Mouse (Mus musculus) kidney, embryonic 16.5 days (tissue): ENCODE results near the gene Gzf1. TPM values are rescaled to one million over a fixed set of nuclear protein-coding genes. Genes with fewer than 3 reads are reported as not detected.

Experiments
- ATAC-seq: fragments of 200-750 bp; cut with Nextera tagmentation; 2 replicates; pipeline ENCODE4 v1.8.0; 2017; ENCODE audit warnings: moderate TSS enrichment; ENCODE audit not compliant: low FRiP score, low TSS enrichment
- H3K27ac ChIP-seq: fragments of 300-500 bp; sonication (generic); 2 replicates; pipeline ENCODE4 v1.5.1; 2014; ENCODE audit warnings: low read length
- H3K27me3 ChIP-seq: fragments of 300-500 bp; sonication (generic); 2 replicates; pipeline ENCODE4 v1.6.1; 2014; ENCODE audit warnings: low read length, control low read depth, mixed read lengths; ENCODE audit not compliant: insufficient read depth
- H3K36me3 ChIP-seq: fragments of 300-500 bp; sonication (generic); 2 replicates; pipeline ENCODE4 v1.6.1; 2014; ENCODE audit warnings: low read length, control low read depth, mixed read lengths; ENCODE audit not compliant: insufficient read depth
- H3K4me1 ChIP-seq: fragments of 300-500 bp; sonication (generic); 2 replicates; pipeline ENCODE4 v1.6.1; 2014; ENCODE audit warnings: low read length, control low read depth, mixed read lengths; ENCODE audit not compliant: insufficient read depth
- H3K4me2 ChIP-seq: fragments of 300-500 bp; sonication (generic); replicated peaks from 2 replicates; pipeline ENCODE4 v1.6.1; 2014; ENCODE audit warnings: low read depth, low read length
- H3K4me3 ChIP-seq: fragments of 300-500 bp; sonication (generic); 2 replicates; pipeline ENCODE4 v1.5.1; 2014; ENCODE audit warnings: mild to moderate bottlenecking, low read length
- H3K9ac ChIP-seq: fragments of 300-500 bp; sonication (generic); replicated peaks from 2 replicates; pipeline ENCODE4 v1.6.1; 2014; ENCODE audit warnings: low read length
- H3K9me3 ChIP-seq: fragments of 300-500 bp; sonication (generic); 2 replicates; pipeline ENCODE4 v1.6.1; 2016; ENCODE audit warnings: low read length, control low read depth
- WGBS: fragments of 180-500 bp; shearing (Covaris S2); extraction: QIAGEN DNeasy Blood & Tissue Kit; methylation state at CpG from one replicate; pipeline ENCODE4 v1.1.7; 2014; 5-methylcytosine and 5-hydroxymethylcytosine counted together
- polyA plus RNA-seq: library from polyadenylated mRNA; unstranded; fragments of >200 nt; fragmentation: Nextera tagmentation; extraction: Ambion mirVana; gene quantifications from 2 replicates; pipeline ENCODE4 v1.2.1, GENCODE M21; 2015

The Gzf1 gene
- polyA plus RNA-seq, result 25.2 and 25.7 TPM in 2 replicates

GRCm38 (mm10) chr2:148680775-148681291 lies at the start of gene Gzf1:
Gene Gzf1, plus strand, starts transcription at chr2:148681023.
- H3K9me3 ChIP-seq, result no peaks in the 10 kb centered on the region
- under 1% methylated on average over 39 of the region's 39 CpGs for WGBS

GRCm38 (mm10) chr2:148631602-148632001 lies 49.2 kb upstream of the Gzf1 start:
- 86% methylated on average over 3 of the region's 3 CpGs for WGBS

More at GRCm38 (mm10) chr2:148680775-148681291, at the start of gene Gzf1:
- H3K27ac ChIP-seq, result peak within 1 kb of the TSS; percentile 96
- H3K4me3 ChIP-seq, result peak within 1 kb of the TSS; percentile 63
- no peaks in the 10 kb centered on the region for H3K27me3 ChIP-seq
- peaks cover 26% of the 10 kb centered on the region for H3K36me3 ChIP-seq
- H3K4me1 ChIP-seq, result peaks cover 37% of the 10 kb centered on the region
- H3K9ac ChIP-seq, result peak within 1 kb of the TSS; percentile 80
- H3K4me2 ChIP-seq, result peak within 1 kb of the TSS; percentile 80
- ATAC-seq, result peak; percentile 95

GRCm38 (mm10) chr2:148634466-148634865 lies 46.4 kb upstream of the Gzf1 start:
- WGBS, result 83% methylated on average over 4 of the region's 4 CpGs
- ATAC-seq, result no peak
- Histone ChIP-seq H3K27me3 (no peaks in the 10 kb centered on the region), H3K4me3 (no peak overlapping the region), H3K9me3 (no peaks in the 10 kb centered on the region), H3K27ac (no peak overlapping the region), H3K4me2 (no peak overlapping the region), H3K4me1 (no peaks in the 10 kb centered on the region), H3K36me3 (no peaks in the 10 kb centered on the region), H3K9ac (no peak overlapping the region)

More at GRCm38 (mm10) chr2:148631602-148632001, 49.2 kb upstream of the Gzf1 start:
- Histone ChIP-seq H3K27ac (no peak overlapping the region), H3K27me3 (no peaks in the 10 kb centered on the region), H3K4me3 (no peak overlapping the region), H3K9ac (no peak overlapping the region), H3K9me3 (no peaks in the 10 kb centered on the region), H3K4me2 (no peak overlapping the region), H3K36me3 (no peaks in the 10 kb centered on the region), H3K4me1 (no peaks in the 10 kb centered on the region)
- ATAC-seq, result no peak

DNA sequence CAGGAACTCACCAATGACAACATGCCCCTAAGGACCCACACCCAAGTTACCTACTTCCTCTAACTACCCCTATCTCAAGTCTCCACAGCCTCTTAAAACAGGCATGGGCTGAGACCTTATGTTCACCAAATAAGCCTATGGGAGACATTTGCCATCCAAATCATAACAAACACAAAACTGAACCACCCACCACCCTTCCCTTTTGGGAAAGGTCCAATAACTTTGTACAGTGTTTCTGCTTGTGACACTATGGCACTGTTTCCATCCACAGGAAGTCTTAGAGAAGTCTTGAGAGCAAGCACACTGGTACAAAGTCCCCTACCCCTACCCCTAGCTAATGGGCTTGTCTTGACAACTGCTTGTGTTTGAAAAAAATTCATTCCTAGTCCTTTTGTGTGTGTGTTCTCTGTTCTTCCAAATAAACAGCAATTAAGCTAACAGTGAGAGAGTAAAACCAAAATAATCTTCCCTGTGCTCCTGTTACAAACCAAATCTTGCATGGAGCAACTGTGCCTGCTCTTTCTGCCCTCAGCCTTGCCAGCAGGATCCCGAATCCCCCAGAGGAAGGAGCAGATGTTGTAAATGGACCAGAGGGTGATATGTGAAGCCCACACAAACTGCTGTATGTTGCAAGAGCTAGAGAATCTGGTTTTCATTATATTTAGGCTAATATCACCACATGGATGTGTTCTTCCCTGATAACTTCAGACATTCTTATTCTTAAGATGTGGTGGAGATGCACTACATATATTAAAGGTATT lies 38.0 kb upstream of the Gzf1 start:
- no peak for ATAC-seq
- Histone ChIP-seq H3K27ac (no peak overlapping the region), H3K9ac (no peak overlapping the region), H3K4me1 (no peaks in the 10 kb centered on the region), H3K9me3 (no peaks in the 10 kb centered on the region), H3K4me3 (no peak overlapping the region), H3K27me3 (no peaks in the 10 kb centered on the region), H3K4me2 (no peak overlapping the region), H3K36me3 (no peaks in the 10 kb centered on the region)
- 56% methylated on average over 1 of the region's 1 CpGs for WGBS

- H3K4me1 ChIP-seq, result no peaks in the 10 kb centered on the region
- no peak for ATAC-seq
- H3K4me3 ChIP-seq, result no peak overlapping the region
- H3K9me3 ChIP-seq, result no peaks in the 10 kb centered on the region
- H3K4me2 ChIP-seq, result no peak overlapping the region
- H3K27me3 ChIP-seq, result no peaks in the 10 kb centered on the region
- H3K36me3 ChIP-seq, result no peaks in the 10 kb centered on the region
- WGBS, result 88% methylated on average over 6 of the region's 6 CpGs
- H3K27ac ChIP-seq, result no peak overlapping the region
- no peak overlapping the region for H3K9ac ChIP-seq
Observed at GRCm38 (mm10) chr2:148644421-148645000, 36.3 kb upstream of the Gzf1 start.

DNA sequence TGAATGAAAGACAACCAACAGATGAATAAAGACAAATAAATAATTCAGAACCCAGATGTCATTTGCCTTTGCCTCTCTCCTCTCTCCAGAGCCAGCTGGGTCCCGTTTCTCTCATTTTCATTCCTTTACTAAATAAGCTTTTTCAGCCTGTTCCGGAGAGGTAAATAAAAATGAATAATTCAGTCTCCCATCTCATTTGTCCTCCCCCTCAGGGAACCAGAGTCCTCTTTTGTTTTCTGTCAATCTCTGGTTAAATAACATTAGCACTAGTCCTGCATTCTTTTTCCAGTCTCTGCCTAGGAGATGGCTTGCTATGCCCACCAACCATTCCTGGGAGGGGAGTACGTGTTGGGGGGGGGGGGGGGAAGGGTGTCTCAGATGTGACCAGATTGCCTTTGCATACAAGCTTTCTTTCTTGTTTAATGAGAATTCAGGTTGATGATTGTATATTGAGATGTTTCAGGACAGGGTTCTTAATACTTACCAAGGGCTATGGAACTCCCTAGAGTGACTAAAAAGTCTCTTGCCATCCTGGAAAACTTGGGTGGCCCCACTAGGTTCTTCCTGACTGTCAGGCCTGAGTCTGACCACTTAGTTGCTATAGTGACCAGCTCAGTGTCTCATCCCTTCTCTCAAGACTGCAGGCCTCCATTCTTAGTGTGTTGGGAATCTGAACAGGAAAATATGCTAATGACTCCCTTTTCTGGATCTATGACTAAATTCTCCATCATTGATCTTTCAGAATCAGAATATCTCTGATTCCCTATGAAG lies 30.1 kb upstream of the Gzf1 start:
- H3K4me3 ChIP-seq, result no peak overlapping the region
- H3K36me3 ChIP-seq, result no peaks in the 10 kb centered on the region
- H3K9me3 ChIP-seq, result no peaks in the 10 kb centered on the region
- no peak overlapping the region for H3K27ac ChIP-seq
- no peaks in the 10 kb centered on the region for H3K27me3 ChIP-seq
- WGBS, result 47% methylated on average over 3 of the region's 3 CpGs
- no peak for ATAC-seq
- no peak overlapping the region for H3K4me2 ChIP-seq
- no peaks in the 10 kb centered on the region for H3K4me1 ChIP-seq
- no peak overlapping the region for H3K9ac ChIP-seq

GRCm38 (mm10) chr2:148654961-148655360 lies 25.9 kb upstream of the Gzf1 start:
- Histone ChIP-seq H3K9ac (no peak overlapping the region), H3K9me3 (no peaks in the 10 kb centered on the region), H3K4me2 (no peak overlapping the region), H3K36me3 (no peaks in the 10 kb centered on the region), H3K27me3 (no peaks in the 10 kb centered on the region), H3K27ac (no peak overlapping the region), H3K4me1 (no peaks in the 10 kb centered on the region), H3K4me3 (no peak overlapping the region)
- ATAC-seq, result no peak
- WGBS, result 0% methylated on average over 3 of the region's 3 CpGs

GRCm38 (mm10) chr2:148663458-148663857 lies 17.4 kb upstream of the Gzf1 start:
- WGBS, result 91% methylated on average over 1 of the region's 1 CpGs
- Histone ChIP-seq H3K9me3 (no peaks in the 10 kb centered on the region), H3K36me3 (no peaks in the 10 kb centered on the region), H3K9ac (no peak overlapping the region), H3K27ac (no peak overlapping the region), H3K4me3 (no peak overlapping the region), H3K27me3 (no peaks in the 10 kb centered on the region), H3K4me2 (no peak overlapping the region), H3K4me1 (no peaks in the 10 kb centered on the region)
- no peak for ATAC-seq

DNA sequence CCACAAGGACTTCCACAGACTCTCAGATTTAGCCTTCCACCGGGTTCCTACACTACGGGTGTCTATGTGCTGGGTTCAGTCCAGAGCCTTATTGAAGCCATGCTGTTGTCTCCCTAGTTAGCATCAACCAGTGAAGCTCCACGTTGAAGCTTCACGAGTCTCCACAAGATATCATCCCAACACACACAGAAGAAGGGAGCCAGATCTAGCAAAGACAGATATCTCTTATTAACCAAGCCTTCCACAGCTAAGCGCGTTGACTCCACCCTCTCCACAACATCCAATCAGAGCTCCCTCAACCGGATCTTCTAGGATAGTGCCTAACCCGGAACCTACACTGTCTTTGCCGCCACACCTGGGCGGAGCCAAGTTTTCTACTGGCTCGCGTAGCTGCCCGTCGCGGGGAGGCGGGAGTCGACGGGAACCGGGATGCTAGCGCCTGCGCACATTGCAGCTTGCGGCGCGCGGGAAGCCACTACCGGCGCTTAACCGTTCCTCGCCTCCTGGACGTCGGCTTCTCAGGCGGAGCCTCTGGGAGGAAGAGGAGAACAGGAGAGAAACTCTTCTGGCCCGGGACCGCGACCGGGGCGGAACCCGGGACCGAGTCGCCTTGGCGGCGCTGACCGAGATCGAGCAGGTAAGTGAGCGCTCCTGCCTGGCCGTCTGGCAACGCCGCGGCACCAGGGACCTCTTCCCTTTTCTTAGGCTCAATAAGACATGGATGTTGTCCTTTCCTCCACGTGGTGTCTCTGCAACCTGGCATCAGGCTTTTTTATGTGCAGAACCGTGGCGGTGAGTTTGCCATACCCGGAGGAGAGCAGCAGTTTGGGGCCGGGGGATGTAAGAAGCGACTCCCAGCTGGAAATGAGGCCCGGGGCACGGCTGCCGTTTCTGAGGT lies 8.4 kb upstream of the Gzf1 start, which contains the start of gene Nxt1:
Nxt1 (plus strand) TSS at position 403 of the 898 bp plus-strand sequence.
- ATAC-seq, result peak; percentile 100
- peak within 1 kb of the TSS; percentile 87 for H3K9ac ChIP-seq
- WGBS, result 1% methylated on average over 58 of the region's 58 CpGs
- H3K9me3 ChIP-seq, result no peaks in the 10 kb centered on the region
- H3K27me3 ChIP-seq, result no peaks in the 10 kb centered on the region
- peak within 1 kb of the TSS; percentile 82 for H3K4me3 ChIP-seq
- peak within 1 kb of the TSS; percentile 88 for H3K4me2 ChIP-seq
- H3K27ac ChIP-seq, result peak within 1 kb of the TSS; percentile 72
- H3K36me3 ChIP-seq, result peaks cover 19% of the 10 kb centered on the region
- H3K4me1 ChIP-seq, result peaks cover 23% of the 10 kb centered on the region
